Mouse (Mus musculus) lung, adult 2 months (tissue): ENCODE results near the gene Ddx49.

ENCODE experiments used
- CTCF ChIP-seq: fragments of 200-500 bp; IDR thresholded peaks from 2 replicates; pipeline ENCODE4 v1.5.1; 2011; ENCODE audit warnings: mild to moderate bottlenecking, low read length, control low read depth; ENCODE audit not compliant: insufficient read depth
- POLR2A ChIP-seq: fragments of 200-500 bp; IDR thresholded peaks from 2 replicates; pipeline ENCODE4 v1.6.1; 2011; ENCODE audit warnings: low read depth, mild to moderate bottlenecking, control low read depth, low read length, borderline replicate concordance; ENCODE audit errors: extremely low read depth

- TF ChIP-seq CTCF (no peak), POLR2A (no peak)
These were observed 14.5 kb upstream of the Ddx49 start for GRCm38 (mm10) chr8:70316511-70317504.
